Mouse (Mus musculus) midbrain, embryonic 13.5 days (tissue): ENCODE results near the gene Gm15155. TPM values are rescaled to one million over a fixed set of nuclear protein-coding genes. Genes with fewer than 3 reads are reported as not detected.
"Not testable (repeated sequence)": the region's sequence is repeated elsewhere in the genome, so short reads cannot be mapped to it uniquely, and the experiment has no call there.

Experiments
- ATAC-seq: fragments of 200-750 bp; cut with Nextera tagmentation; 2 replicates; pipeline ENCODE4 v1.8.0; 2017; ENCODE audit warnings: mild to moderate bottlenecking, moderate TSS enrichment, moderate library complexity
- H3K27ac ChIP-seq: fragments of 300-500 bp; sonication (generic); 2 replicates; pipeline ENCODE4 v1.5.1; 2015; ENCODE audit warnings: inconsistent platforms, mild to moderate bottlenecking, moderate library complexity
- H3K27me3 ChIP-seq: fragments of 300-500 bp; sonication (generic); 2 replicates; pipeline ENCODE4 v1.6.1; 2015; ENCODE audit warnings: mild to moderate bottlenecking, inconsistent platforms
- H3K36me3 ChIP-seq: fragments of 300-500 bp; sonication (generic); 2 replicates; pipeline ENCODE4 v1.6.1; 2015; ENCODE audit warnings: mild to moderate bottlenecking, inconsistent platforms
- H3K4me1 ChIP-seq: fragments of 300-500 bp; sonication (generic); replicated peaks from 2 replicates; pipeline ENCODE4 v1.6.1; 2015; ENCODE audit warnings: inconsistent platforms
- H3K4me2 ChIP-seq: fragments of 300-500 bp; sonication (generic); replicated peaks from 2 replicates; pipeline ENCODE4 v1.6.1; 2015; ENCODE audit warnings: moderate library complexity, mild to moderate bottlenecking, inconsistent platforms
- H3K4me3 ChIP-seq: fragments of 300-500 bp; sonication (generic); replicated peaks from 2 replicates; pipeline ENCODE4 v1.5.1; 2015; ENCODE audit warnings: mild to moderate bottlenecking, inconsistent platforms
- H3K9ac ChIP-seq: fragments of 300-500 bp; sonication (generic); replicated peaks from 2 replicates; pipeline ENCODE4 v1.6.1; 2015; ENCODE audit warnings: mild to moderate bottlenecking, inconsistent platforms
- H3K9me3 ChIP-seq: fragments of 300-500 bp; sonication (generic); 2 replicates; pipeline ENCODE4 v1.6.1; 2016; ENCODE audit warnings: mild to moderate bottlenecking, inconsistent platforms
- polyA plus RNA-seq: library from polyadenylated mRNA; unstranded; fragments of >200 nt; fragmentation: Nextera tagmentation; extraction: Ambion mirVana; gene quantifications from 2 replicates; pipeline ENCODE4 v1.2.1, GENCODE M21; 2015

Gm15155 gene
- polyA plus RNA-seq, 1 experiment from 2014 or later = not detected

GRCm38 (mm10) chrX:156171587-156171986, 547.0 kb downstream of the Gm15155 start:
- Histone ChIP-seq H3K36me3 (no peaks in the 10 kb centered on the region), H3K4me2 (no peak overlapping the region), H3K27ac (no peak overlapping the region), H3K4me3 (no peak overlapping the region), H3K27me3 (no peaks in the 10 kb centered on the region), H3K9me3 (no peaks in the 10 kb centered on the region), H3K4me1 (no peaks in the 10 kb centered on the region), H3K9ac (no peak overlapping the region)
- ATAC-seq = no peak

DNA sequence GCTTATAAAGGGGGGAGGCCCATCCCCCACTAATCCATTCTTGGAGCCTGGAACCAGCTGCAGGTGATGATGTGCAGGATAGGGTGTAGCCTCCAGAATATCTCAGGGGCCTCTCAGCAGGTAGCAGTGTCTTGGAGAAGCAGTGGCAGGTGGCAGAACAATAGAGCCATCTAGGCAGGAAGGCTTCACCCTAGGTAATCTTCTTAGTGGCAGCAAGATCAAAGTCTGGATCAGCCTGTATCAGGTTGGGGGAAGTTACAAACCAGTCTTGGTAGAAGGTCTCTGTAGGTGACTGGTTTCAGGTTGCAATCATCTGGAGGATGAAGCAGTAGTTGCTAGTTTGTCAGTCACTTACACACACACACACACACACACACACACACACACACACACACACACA, 679.3 kb downstream of the Gm15155 start:
- not testable (repeated sequence) for H3K36me3 ChIP-seq, H3K9ac ChIP-seq, H3K4me1 ChIP-seq, H3K4me3 ChIP-seq, H3K27me3 ChIP-seq, H3K4me2 ChIP-seq, ATAC-seq, H3K27ac ChIP-seq, H3K9me3 ChIP-seq

Other genes with a start within 250 kb of the Gm15155 start
- gene Ptchd1, start 927 bp upstream of the Gm15155 start, polyA plus RNA-seq = 5.9 and 6.4 TPM in 2 replicates